Mouse (Mus musculus) ES-Bruce4 (cell line): ENCODE results near the gene Noto.

Experiments used
- CTCF ChIP-seq: IDR thresholded peaks from one replicate; pipeline ENCODE4 v1.8.1; 2011; ENCODE audit warnings: low read depth, low read length
- POLR2A ChIP-seq: IDR thresholded peaks from one replicate; pipeline ENCODE4 v1.8.1; 2011; ENCODE audit warnings: low read length; ENCODE audit not compliant: insufficient read depth

GRCm38 (mm10) chr6:85445286-85445685 lies 21.6 kb downstream of the Noto start:
- TF ChIP-seq CTCF (no peak), POLR2A (no peak)
